Mouse (Mus musculus) kidney, embryonic 16.5 days (tissue): ENCODE data around the gene Tcp11x2. TPM values are rescaled to one million over a fixed set of nuclear protein-coding genes. Genes with fewer than 3 reads are reported as not detected.

Experiments used
- ATAC-seq: fragments of 200-750 bp; cut with Nextera tagmentation; 2 replicates; pipeline ENCODE4 v1.8.0; 2017; ENCODE audit warnings: moderate TSS enrichment; ENCODE audit not compliant: low FRiP score, low TSS enrichment
- H3K27ac ChIP-seq: fragments of 300-500 bp; sonication (generic); 2 replicates; pipeline ENCODE4 v1.5.1; 2014; ENCODE audit warnings: low read length
- H3K27me3 ChIP-seq: fragments of 300-500 bp; sonication (generic); 2 replicates; pipeline ENCODE4 v1.6.1; 2014; ENCODE audit warnings: low read length, control low read depth, mixed read lengths; ENCODE audit not compliant: insufficient read depth
- H3K36me3 ChIP-seq: fragments of 300-500 bp; sonication (generic); 2 replicates; pipeline ENCODE4 v1.6.1; 2014; ENCODE audit warnings: low read length, control low read depth, mixed read lengths; ENCODE audit not compliant: insufficient read depth
- H3K4me1 ChIP-seq: fragments of 300-500 bp; sonication (generic); 2 replicates; pipeline ENCODE4 v1.6.1; 2014; ENCODE audit warnings: low read length, control low read depth, mixed read lengths; ENCODE audit not compliant: insufficient read depth
- H3K4me2 ChIP-seq: fragments of 300-500 bp; sonication (generic); replicated peaks from 2 replicates; pipeline ENCODE4 v1.6.1; 2014; ENCODE audit warnings: low read depth, low read length
- H3K4me3 ChIP-seq: fragments of 300-500 bp; sonication (generic); 2 replicates; pipeline ENCODE4 v1.5.1; 2014; ENCODE audit warnings: mild to moderate bottlenecking, low read length
- H3K9ac ChIP-seq: fragments of 300-500 bp; sonication (generic); replicated peaks from 2 replicates; pipeline ENCODE4 v1.6.1; 2014; ENCODE audit warnings: low read length
- H3K9me3 ChIP-seq: fragments of 300-500 bp; sonication (generic); 2 replicates; pipeline ENCODE4 v1.6.1; 2016; ENCODE audit warnings: low read length, control low read depth
- WGBS: fragments of 180-500 bp; shearing (Covaris S2); extraction: QIAGEN DNeasy Blood & Tissue Kit; methylation state at CpG from one replicate; pipeline ENCODE4 v1.1.7; 2014; 5-methylcytosine and 5-hydroxymethylcytosine counted together
- polyA plus RNA-seq: library from polyadenylated mRNA; unstranded; fragments of >200 nt; fragmentation: Nextera tagmentation; extraction: Ambion mirVana; gene quantifications from 2 replicates; pipeline ENCODE4 v1.2.1, GENCODE M21; 2015

Tcp11x2 gene
- polyA plus RNA-seq, 1 experiment from 2014 or later, result not detected

- H3K36me3 ChIP-seq, result no peaks in the 10 kb centered on the region
- peaks cover 3% of the 10 kb centered on the region; the same call in 1 of the 2 replicates for H3K27me3 ChIP-seq
- no peak overlapping the region for H3K9ac ChIP-seq
- 78% methylated on average over 2 of the region's 2 CpGs for WGBS
- H3K4me3 ChIP-seq, result no peak overlapping the region
- H3K4me2 ChIP-seq, result no peak overlapping the region
- ATAC-seq, result no peak
- H3K27ac ChIP-seq, result no peak overlapping the region
- no peaks in the 10 kb centered on the region for H3K4me1 ChIP-seq
- H3K9me3 ChIP-seq, result no peaks in the 10 kb centered on the region
Observed at GRCm38 (mm10) chrX:135681858-135682257, 11.7 kb downstream of the Tcp11x2 start.

- WGBS, result 51% methylated on average over 9 of the region's 9 CpGs
- Histone ChIP-seq H3K9ac (no peak overlapping the region), H3K9me3 (no peaks in the 10 kb centered on the region), H3K36me3 (no peaks in the 10 kb centered on the region), H3K27me3 (peaks cover 4% of the 10 kb centered on the region; the same call in 1 of the 2 replicates), H3K4me2 (no peak overlapping the region), H3K4me1 (no peaks in the 10 kb centered on the region), H3K27ac (no peak overlapping the region), H3K4me3 (no peak overlapping the region)
- ATAC-seq, result no peak
Observed at GRCm38 (mm10) chrX:135652173-135652772, 41.3 kb downstream of the Tcp11x2 start.

GRCm38 (mm10) chrX:135627605-135628004, 66.0 kb downstream of the Tcp11x2 start, which contains the start of gene Prame:
Prame (minus strand) TSS chrX:135627705.
- H3K4me2 ChIP-seq, result no peak within 1 kb of the TSS
- ATAC-seq, result no peak
- no peaks in the 10 kb centered on the region for H3K9me3 ChIP-seq
- H3K4me1 ChIP-seq, result no peaks in the 10 kb centered on the region
- H3K36me3 ChIP-seq, result no peaks in the 10 kb centered on the region
- H3K9ac ChIP-seq, result no peak within 1 kb of the TSS
- H3K27ac ChIP-seq, result no peak within 1 kb of the TSS
- no peak within 1 kb of the TSS for H3K4me3 ChIP-seq
- no peaks in the 10 kb centered on the region for H3K27me3 ChIP-seq
- WGBS, result 90% methylated on average over 11 of the region's 11 CpGs

Other genes starting within 250 kb of the Tcp11x2 start
- not detected in 2 replicates for gene AV320801, start 199.2 kb downstream of the Tcp11x2 start, polyA plus RNA-seq
- not detected in 2 replicates for gene Nxf7, start 95.0 kb downstream of the Tcp11x2 start, polyA plus RNA-seq
- gene Prame, start 66.1 kb downstream of the Tcp11x2 start, polyA plus RNA-seq, result not detected in 2 replicates
- gene Tmsb15a, start 31.5 kb upstream of the Tcp11x2 start, polyA plus RNA-seq, result not detected in 2 replicates
- 9.9 and 10.2 TPM in 2 replicates for gene Armcx5, start 48.9 kb upstream of the Tcp11x2 start, polyA plus RNA-seq
- gene Gprasp1, start 48.9 kb upstream of the Tcp11x2 start, polyA plus RNA-seq, result 46.2 and 48.0 TPM in 2 replicates
- 53.8 and 55.5 TPM in 2 replicates for gene Bhlhb9, start 103.8 kb upstream of the Tcp11x2 start, polyA plus RNA-seq
- 24.6 and 26.3 TPM in 2 replicates for gene Gprasp2, start 145.2 kb upstream of the Tcp11x2 start, polyA plus RNA-seq